Mouse (Mus musculus) ES-Bruce4 (cell line): Measurements from ENCODE around the gene Ampd1. TPM values are rescaled to one million over a fixed set of nuclear protein-coding genes. Genes with fewer than 3 reads are reported as not detected.

ENCODE experiments used
- H3K27ac ChIP-seq: 2 replicates; pipeline ENCODE4 v1.5.1; 2012; ENCODE audit warnings: low read length, inconsistent platforms; ENCODE audit not compliant: insufficient read depth
- H3K27me3 ChIP-seq: 2 replicates; pipeline ENCODE4 v1.6.1; 2012; ENCODE audit warnings: mild to moderate bottlenecking, low read length, inconsistent platforms; ENCODE audit not compliant: control insufficient read depth, poor library complexity, insufficient read depth, severe bottlenecking
- H3K36me3 ChIP-seq: 2 replicates; pipeline ENCODE4 v1.6.1; 2012; ENCODE audit warnings: inconsistent platforms, mild to moderate bottlenecking, low read length, moderate library complexity; ENCODE audit not compliant: control insufficient read depth, poor library complexity, insufficient read depth, severe bottlenecking
- H3K4me1 ChIP-seq: one replicate; pipeline ENCODE4 v1.8.1; 2011; ENCODE audit warnings: low read length; ENCODE audit not compliant: control insufficient read depth, insufficient read depth
- H3K4me3 ChIP-seq: 2 replicates; pipeline ENCODE4 v1.5.1; 2011; ENCODE audit warnings: low read depth, mild to moderate bottlenecking, low read length
- H3K9ac ChIP-seq: 2 replicates; pipeline ENCODE4 v1.6.1; 2012; ENCODE audit warnings: low read depth, mild to moderate bottlenecking, inconsistent platforms; ENCODE audit not compliant: poor library complexity, severe bottlenecking
- H3K9me3 ChIP-seq: replicated peaks from 2 replicates; pipeline ENCODE4 v1.6.1; 2012; ENCODE audit warnings: mild to moderate bottlenecking, low read length, inconsistent platforms; ENCODE audit not compliant: control insufficient read depth, poor library complexity, insufficient read depth, severe bottlenecking
- CTCF ChIP-seq: IDR thresholded peaks from one replicate; pipeline ENCODE4 v1.8.1; 2011; ENCODE audit warnings: low read depth, low read length
- EP300 ChIP-seq: IDR thresholded peaks from 2 replicates; pipeline ENCODE4 v1.6.1; 2011; ENCODE audit warnings: low read depth, low read length; ENCODE audit not compliant: insufficient read depth
- POLR2A ChIP-seq: IDR thresholded peaks from one replicate; pipeline ENCODE4 v1.8.1; 2011; ENCODE audit warnings: low read length; ENCODE audit not compliant: insufficient read depth
- polyA plus RNA-seq: library from polyadenylated mRNA; stranded (reverse); fragments of >200 nt; gene quantifications from 2 replicates; pipeline ENCODE4 v1.2.4, GENCODE M21; 2011; ENCODE audit warnings: low read depth; ENCODE audit not compliant: missing spikeins, insufficient read depth, insufficient read length

Ampd1 gene
- polyA plus RNA-seq, 1 experiment: not detected

GRCm38 (mm10) chr3:103058207-103059157 is 15.3 kb upstream of the Ampd1 start, which contains the start of gene Nras:
Gene Nras, plus strand, starts transcription at chr3:103058285.
- H3K9ac ChIP-seq: peak within 1 kb of the TSS; percentile 99
- TF ChIP-seq EP300 (no peak), POLR2A (no peak), CTCF (no peak)
- H3K9me3 ChIP-seq: no peaks in the 10 kb centered on the region
- H3K4me3 ChIP-seq: peak within 1 kb of the TSS; percentile 85
- H3K36me3 ChIP-seq: peaks cover 61% of the 10 kb centered on the region
- H3K27me3 ChIP-seq: no peaks in the 10 kb centered on the region
- H3K4me1 ChIP-seq: no peaks in the 10 kb centered on the region
- H3K27ac ChIP-seq: peak within 1 kb of the TSS; percentile 86

- H3K36me3 ChIP-seq: peaks cover 54% of the 10 kb centered on the region
Observed at GRCm38 (mm10) chr3:103066927-103067326, 6.9 kb upstream of the Ampd1 start.

GRCm38 (mm10) chr3:103068971-103069370 is 4.8 kb upstream of the Ampd1 start:
- no peaks in the 10 kb centered on the region for H3K9me3 ChIP-seq
- H3K4me3 ChIP-seq: no peak overlapping the region
- H3K27me3 ChIP-seq: no peaks in the 10 kb centered on the region
- H3K4me1 ChIP-seq: no peaks in the 10 kb centered on the region
- no peak overlapping the region for H3K9ac ChIP-seq
- H3K27ac ChIP-seq: no peak overlapping the region
- TF ChIP-seq POLR2A (no peak), CTCF (no peak), EP300 (no peak)
- peaks cover 38% of the 10 kb centered on the region for H3K36me3 ChIP-seq

More at GRCm38 (mm10) chr3:103066927-103067326, 6.9 kb upstream of the Ampd1 start:
- H3K27me3 ChIP-seq: no peaks in the 10 kb centered on the region
- H3K4me1 ChIP-seq: no peaks in the 10 kb centered on the region
- H3K4me3 ChIP-seq: no peak overlapping the region
- H3K9ac ChIP-seq: no peak overlapping the region
- TF ChIP-seq EP300 (no peak), CTCF (no peak), POLR2A (no peak)
- no peak overlapping the region for H3K27ac ChIP-seq
- H3K9me3 ChIP-seq: no peaks in the 10 kb centered on the region

GRCm38 (mm10) chr3:103075871-103076270 is 2.1 kb downstream of the Ampd1 start:
- H3K9ac ChIP-seq: no peak overlapping the region
- H3K9me3 ChIP-seq: no peaks in the 10 kb centered on the region
- no peak overlapping the region for H3K27ac ChIP-seq
- no peaks in the 10 kb centered on the region for H3K27me3 ChIP-seq
- TF ChIP-seq EP300: no peak
- no peak for TF ChIP-seq POLR2A
- no peak for TF ChIP-seq CTCF
- no peaks in the 10 kb centered on the region for H3K36me3 ChIP-seq
- H3K4me1 ChIP-seq: no peaks in the 10 kb centered on the region
- H3K4me3 ChIP-seq: no peak overlapping the region

- TF ChIP-seq EP300 (no peak), POLR2A (no peak), CTCF (no peak)
- H3K36me3 ChIP-seq: no peaks in the 10 kb centered on the region
- no peak overlapping the region for H3K27ac ChIP-seq
- H3K27me3 ChIP-seq: no peaks in the 10 kb centered on the region
- H3K4me1 ChIP-seq: no peaks in the 10 kb centered on the region
- H3K9me3 ChIP-seq: no peaks in the 10 kb centered on the region
- H3K9ac ChIP-seq: no peak overlapping the region
- no peak overlapping the region for H3K4me3 ChIP-seq
Observed at GRCm38 (mm10) chr3:103076476-103076875, 2.7 kb downstream of the Ampd1 start.

- no peaks in the 10 kb centered on the region for H3K27me3 ChIP-seq
- H3K4me3 ChIP-seq: no peak overlapping the region
- H3K9ac ChIP-seq: no peak overlapping the region
- H3K9me3 ChIP-seq: no peaks in the 10 kb centered on the region
- no peak for TF ChIP-seq CTCF
- TF ChIP-seq POLR2A: no peak
- no peak for TF ChIP-seq EP300
- no peak overlapping the region for H3K27ac ChIP-seq
- no peaks in the 10 kb centered on the region for H3K36me3 ChIP-seq
- peaks cover under 1% of the 10 kb centered on the region for H3K4me1 ChIP-seq
Observed at GRCm38 (mm10) chr3:103079301-103079700, 5.5 kb downstream of the Ampd1 start.
